Comparison of ENCODE assay signal across 24 mouse cellular contexts in the genomic region with DNA sequence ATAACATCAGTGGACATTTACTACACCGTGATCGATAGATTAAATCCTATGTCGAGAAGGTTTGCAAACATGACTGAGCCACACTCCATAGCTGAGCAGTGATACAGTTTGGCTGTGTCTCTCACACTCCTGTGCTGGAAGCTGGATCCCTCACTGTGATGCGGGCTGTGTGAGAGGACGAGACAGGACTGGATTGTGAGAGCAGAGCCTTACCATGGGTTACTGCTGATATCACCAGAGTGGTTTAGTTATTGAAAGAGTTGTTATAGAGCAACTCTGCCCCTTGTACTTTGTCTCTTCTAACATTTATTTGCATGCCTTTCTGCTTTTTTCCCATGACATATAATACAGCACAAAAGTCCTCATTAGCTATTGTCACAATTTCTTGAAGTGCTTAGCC. TPM values are rescaled to one million over a fixed set of nuclear protein-coding genes. Genes with fewer than 3 reads are reported as not detected.
"Had no signal": no experiment of that assay in that cellular context is flagged by ENCODE, and none has a peak within 500 bp of the region (broad histone marks: within the 10 kb centered on the region; RNA-seq: fewer than 3 reads in every experiment).

No protein-coding gene starts in this region.

- H3K9me3 ChIP-seq: limb, embryonic 12.5 days; limb, embryonic 15.5 days; midbrain, embryonic 12.5 days; midbrain, embryonic 15.5 days; neural tube, embryonic 12.5 days; neural tube, embryonic 15.5 days had no signal

- ATAC-seq: hindbrain, postnatal 0 days; inflammation-experienced regulatory T-cells, adult 6 months; liver, postnatal 0 days; lung, postnatal 0 days; midbrain, embryonic 15.5 days had no signal

- H3K36me3 ChIP-seq: limb, embryonic 12.5 days; limb, embryonic 15.5 days; midbrain, embryonic 12.5 days; midbrain, embryonic 15.5 days; neural tube, embryonic 12.5 days; neural tube, embryonic 15.5 days had no signal

- H3K27ac ChIP-seq: hindbrain, postnatal 0 days; limb, embryonic 12.5 days; limb, embryonic 15.5 days; liver, embryonic 14.5 days; macrophage; midbrain, embryonic 12.5 days; midbrain, embryonic 15.5 days; neural tube, embryonic 12.5 days; neural tube, embryonic 15.5 days; stomach, postnatal 0 days had no signal

- H3K4me3 ChIP-seq: limb, embryonic 12.5 days; limb, embryonic 15.5 days; midbrain, embryonic 12.5 days; midbrain, embryonic 15.5 days; neural tube, embryonic 12.5 days; neural tube, embryonic 15.5 days had no signal

- H3K4me2 ChIP-seq: limb, embryonic 12.5 days; limb, embryonic 15.5 days; liver, embryonic 11.5 days; lung, embryonic 14.5 days; midbrain, embryonic 12.5 days; midbrain, embryonic 15.5 days; neural tube, embryonic 12.5 days; neural tube, embryonic 15.5 days had no signal

- H3K4me1 ChIP-seq: limb, embryonic 12.5 days; limb, embryonic 15.5 days; midbrain, embryonic 12.5 days; midbrain, embryonic 15.5 days; neural tube, embryonic 12.5 days; neural tube, embryonic 15.5 days had no signal

- H3K9ac ChIP-seq: limb, embryonic 12.5 days; limb, embryonic 15.5 days; liver, embryonic 14.5 days; liver, postnatal 0 days; lung, embryonic 14.5 days; midbrain, embryonic 12.5 days; midbrain, embryonic 15.5 days; neural tube, embryonic 12.5 days; neural tube, embryonic 15.5 days had no signal

- H3K27me3 ChIP-seq: limb, embryonic 12.5 days; limb, embryonic 15.5 days; midbrain, embryonic 12.5 days; midbrain, embryonic 15.5 days; neural tube, embryonic 12.5 days; neural tube, embryonic 15.5 days had no signal

- DNase-seq: left cerebral cortex, postnatal 4 days; liver, postnatal 0 days; lung, embryonic 14.5 days; right cerebral cortex, adult 18-20 months; right cerebral cortex, postnatal 14 days; thymus, adult 2 months; thymus, postnatal 14 days; thymus, postnatal 4 days had no signal

RNA-seq across cellular contexts. Expression of a gene that starts 23.5 kb away (rescaled TPM):
- total RNA-seq: left cerebral cortex, postnatal 14 days; megakaryocyte, adult 5-6 weeks had no signal
- polyA plus RNA-seq: inflammation-experienced regulatory T-cells, adult 6 months; limb, embryonic 15.5 days; liver, postnatal 0 days; macrophage; neural tube, embryonic 12.5 days; spleen, adult 2 months had no signal
